ENCODE assay signal across 9 mouse cellular contexts in genomic region chr2:148141936-148142335, GRCm38 (mm10).
DNase-seq lines count a peak whose midpoint lies in the region; ATAC-seq and TF ChIP-seq lines count a peak whose summit lies in the region.
"Had no signal": no experiment of that assay in that cellular context is flagged by ENCODE, and none has a peak within 500 bp of the region (broad histone marks: within the 10 kb centered on the region; RNA-seq: fewer than 3 reads in every experiment).

No protein-coding gene starts in this region.

- H3K9ac ChIP-seq in heart, adult 2 months (ENCODE audit: low read depth, low read length) = no peak overlapping the region
- H3K9ac ChIP-seq: liver, postnatal 0 days had no signal

- no peak overlapping the region for H3K4me3 ChIP-seq in heart, embryonic 10.5 days
- no peak overlapping the region for H3K4me3 ChIP-seq in heart, adult 2 months

- peak; percentile 20; the same call in 1 of the 2 replicates for TF ChIP-seq POLR2A in heart, adult 2 months (IDR thresholded peaks at IDR 0.05; ENCODE audit: insufficient read depth, low read depth, low read length)

- no peaks in the 10 kb centered on the region for H3K4me1 ChIP-seq in heart, embryonic 10.5 days
- H3K4me1 ChIP-seq in heart, adult 2 months (ENCODE audit: control insufficient read depth, insufficient read depth, low read length) = peaks cover 5% of the 10 kb centered on the region

- ATAC-seq in erythroblast, adult 5-6 weeks (replicated peaks; ENCODE audit: low FRiP score, poor library complexity, severe bottlenecking) = no peak
- ATAC-seq in inflammation-experienced regulatory T-cells, adult 6 months = no peak
- ATAC-seq: liver, postnatal 0 days had no signal

- H3K36me3 ChIP-seq in heart, embryonic 10.5 days = no peaks in the 10 kb centered on the region
- H3K36me3 ChIP-seq in heart, adult 2 months (ENCODE audit: control insufficient read depth, insufficient read depth, low read length) = peaks cover 2% of the 10 kb centered on the region; the same call in 1 of the 2 replicates

- intact Hi-C loops in heart, adult 2 months (cut with DNase I) = loop anchor here (2.0 to 5.0 kb wide), 2 partner anchors 19 to 195 kb away; no protein-coding TSS in a partner anchor

- no peak overlapping the region for H3K27ac ChIP-seq in heart, embryonic 10.5 days
- peak overlapping the region; percentile 67 for H3K27ac ChIP-seq in heart, adult 2 months

- H3K27me3 ChIP-seq in heart, embryonic 10.5 days (ENCODE audit: insufficient read depth, poor library complexity, severe bottlenecking) = no peaks in the 10 kb centered on the region
- H3K27me3 ChIP-seq in heart, adult 2 months (ENCODE audit: control insufficient read depth, insufficient read depth, low read length) = no peaks in the 10 kb centered on the region

- TF ChIP-seq CTCF in heart, adult 2 months (IDR thresholded peaks at IDR 0.05) = no peak

- 54% methylated on average over 4 of the region's 4 CpGs for WGBS in heart, embryonic 10.5 days
- 32% methylated on average over 4 of the region's 4 CpGs for WGBS in heart, adult 2 months

- peak; percentile 46 to 84 for DNase-seq in heart, adult 18-20 months
- no peak for DNase-seq in heart, embryonic 10.5 days (ENCODE audit: low spot score)
- peak; percentile 41 to 60 for DNase-seq in heart, adult 2 months
- DNase-seq in heart, postnatal 4 days = peak; percentile 20
- peak; percentile 18 for DNase-seq in lung, postnatal 14 days
- DNase-seq: cerebellum, postnatal 14 days; liver, postnatal 0 days had no signal

- H3K9me3 ChIP-seq in heart, embryonic 10.5 days = no peaks in the 10 kb centered on the region

- no peaks in the 10 kb centered on the region for H3K79me2 ChIP-seq in heart, adult 2 months (replicated peaks; ENCODE audit: control insufficient read depth, insufficient read depth, low read length)

- TF ChIP-seq EP300 in heart, adult 2 months (IDR thresholded peaks at IDR 0.05; ENCODE audit: insufficient read depth, low read depth, low read length) = peak; percentile 90
